Mouse (Mus musculus): Measurements from ENCODE around the gene Mrps9.

DNA sequence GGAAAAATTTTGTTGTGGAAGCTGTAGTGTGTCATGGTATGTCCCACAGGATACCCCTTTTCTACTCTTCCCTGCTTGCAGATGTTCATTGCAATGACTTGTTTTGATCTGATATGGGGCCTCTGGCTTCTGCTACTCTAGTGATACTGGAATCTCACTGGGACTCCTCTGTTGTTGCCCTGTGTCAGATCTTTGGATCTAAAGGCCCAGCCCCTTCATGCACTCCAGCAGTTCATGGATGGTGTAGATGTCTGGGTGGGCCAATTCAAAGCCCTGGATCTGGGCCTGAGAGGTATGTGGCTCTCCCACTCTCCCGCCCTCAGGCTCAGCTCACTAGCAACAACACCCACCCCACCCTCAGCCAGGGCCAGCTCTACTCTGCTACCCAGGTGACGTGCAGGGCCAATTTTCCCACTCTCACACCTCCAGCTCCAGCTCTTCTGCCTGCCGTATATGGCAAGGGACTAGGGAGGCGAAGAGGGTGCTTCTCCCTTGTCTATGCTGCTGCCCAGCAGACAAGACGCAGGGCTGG, 13.8 kb downstream of the Mrps9 start:
- TF ChIP-seq CTCF (IDR thresholded peaks at IDR 0.05; ENCODE audit: low read depth, low read length) = no peak
- TF ChIP-seq POLR2A (IDR thresholded peaks at IDR 0.05; ENCODE audit: extremely low read depth, insufficient read depth, low read length) = no peak

Measured in liver, adult 2 months (tissue).